Mouse (Mus musculus) cerebellum, postnatal 14 days (tissue): ENCODE data around the gene Metap2.

Experiments used
- DNase-seq, 2 experiments: peaks; one replicate each; pipeline ENCODE4 v3.0.0; 2021; ENCODE audit warnings: mixed read lengths in 2 of 2

Metap2 gene

DNA sequence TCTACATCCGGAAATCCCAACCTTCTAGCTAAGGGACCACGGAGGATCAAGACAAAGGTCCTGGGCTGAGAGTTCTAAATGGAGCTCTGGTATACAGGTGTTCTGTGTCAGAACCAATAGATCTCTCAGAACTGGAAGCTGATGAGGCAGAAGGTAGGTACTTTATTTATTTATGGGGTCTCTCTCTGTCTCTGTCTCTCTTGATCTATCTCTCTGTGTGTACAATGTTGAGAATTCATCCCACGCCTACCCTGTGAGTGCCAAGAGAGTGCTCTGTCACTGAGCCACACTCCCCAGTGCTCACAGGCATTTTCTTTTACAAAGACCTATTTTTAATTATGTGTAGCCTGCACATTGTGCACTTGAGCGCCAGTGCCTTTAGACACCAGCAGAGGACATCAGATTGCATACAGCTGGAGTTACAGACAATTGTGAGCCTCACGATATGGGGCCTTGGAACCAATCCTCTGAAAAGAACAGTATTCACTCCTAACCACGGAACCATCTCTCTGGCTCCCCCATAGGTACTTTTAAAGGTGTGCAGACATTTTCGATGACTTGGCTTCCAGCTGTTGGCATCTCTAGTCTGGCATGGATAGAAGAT is at the start of gene Metap2:
TSS of gene Metap2 (minus strand) at position 51 of the 604 bp plus-strand sequence.
- DNase-seq: no peak

- DNase-seq: peak in 1 of 2 experiments; percentile 35
Observed at GRCm38 (mm10) chr10:93945843-93946499, 49.1 kb upstream of the Metap2 start.

DNA sequence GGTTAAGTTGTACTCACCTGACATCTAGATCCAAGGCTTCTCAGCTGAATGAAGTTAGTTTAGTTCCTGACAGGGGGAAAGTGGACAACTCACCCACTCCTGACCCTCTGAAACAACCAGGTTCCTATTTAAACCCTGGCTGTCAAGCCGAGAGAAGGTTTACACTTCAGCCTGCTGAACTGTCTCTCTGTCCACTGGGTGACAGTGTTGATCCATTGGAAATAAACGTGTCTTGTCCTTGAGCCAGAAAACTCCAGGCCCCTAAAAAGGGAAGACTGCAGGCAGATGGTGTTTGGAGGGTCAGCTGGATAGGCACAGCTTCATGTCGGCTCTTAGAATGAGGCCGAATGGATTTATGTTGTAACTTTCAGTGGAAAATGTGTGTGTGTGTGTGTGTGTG is 48.5 kb upstream of the Metap2 start:
- DNase-seq: peak; percentile 85 to 87

- DNase-seq: peak in 1 of 2 experiments; percentile 37
Observed at GRCm38 (mm10) chr10:93944241-93944640, 47.3 kb upstream of the Metap2 start.

DNA sequence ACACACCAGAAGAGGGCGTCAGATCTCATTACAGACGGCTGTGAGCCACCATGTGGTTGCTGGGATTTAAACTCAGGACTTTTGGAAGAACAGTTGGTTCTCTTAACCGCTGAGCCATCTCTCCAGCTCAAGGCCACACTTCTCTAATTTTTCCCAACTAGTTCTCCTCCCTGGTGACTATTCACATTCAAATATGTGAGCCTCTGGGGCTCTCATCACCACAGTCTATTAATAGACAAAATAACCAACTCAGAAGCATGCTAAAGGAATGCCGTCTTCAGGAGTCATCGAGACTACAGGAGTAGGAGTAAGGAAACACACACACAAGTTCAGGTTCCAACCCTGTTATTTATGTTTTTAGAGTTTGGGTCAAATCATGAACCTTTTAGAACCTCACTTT is 43.4 kb upstream of the Metap2 start:
- no peak for DNase-seq

GRCm38 (mm10) chr10:93939676-93940075 is 42.8 kb upstream of the Metap2 start:
- no peak for DNase-seq

DNA sequence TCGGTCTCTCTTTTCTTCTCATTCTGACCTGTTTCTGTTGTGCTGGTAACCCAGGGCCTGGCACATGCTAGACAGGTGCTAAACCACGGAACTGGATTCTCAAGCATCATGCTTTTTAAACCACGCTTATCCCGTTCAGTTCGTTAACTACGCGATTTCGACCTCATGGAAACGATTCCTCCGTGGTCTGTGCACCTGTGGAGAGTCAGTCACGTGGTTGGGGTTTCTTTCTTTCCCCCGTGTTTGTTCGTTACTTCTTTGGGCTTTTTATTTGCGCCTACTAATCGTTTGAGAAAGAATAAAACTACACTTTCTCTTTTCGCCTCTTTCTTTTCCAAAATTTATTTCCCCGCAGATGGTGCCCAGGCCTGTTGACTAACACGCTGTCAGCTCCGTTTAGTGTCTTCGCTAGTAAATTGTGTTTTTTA is 42.0 kb upstream of the Metap2 start:
- peak; percentile 63 to 65 for DNase-seq

DNA sequence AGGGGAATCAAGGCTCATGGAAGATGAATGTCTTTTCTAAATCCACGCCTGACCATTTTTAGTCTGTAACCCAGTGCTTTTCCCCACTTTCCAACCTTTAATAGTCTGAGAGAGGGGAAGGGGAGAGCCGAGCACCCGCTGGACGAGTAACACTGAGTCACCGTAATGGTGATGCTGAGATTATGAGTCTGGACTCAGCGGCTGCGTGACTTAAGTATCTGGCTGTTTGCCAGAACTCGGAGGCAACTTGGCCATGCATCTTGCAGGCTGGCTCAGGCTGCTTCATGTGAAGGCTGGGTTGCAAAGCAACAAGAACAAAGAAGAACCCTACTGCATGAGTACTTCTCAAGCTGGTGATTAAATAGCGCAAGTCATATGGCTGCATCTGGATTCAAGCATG is 37.1 kb upstream of the Metap2 start:
- peak; percentile 74 to 79 for DNase-seq

- peak in 1 of 2 experiments; percentile 43 for DNase-seq
Observed at GRCm38 (mm10) chr10:93932861-93933260, 36.0 kb upstream of the Metap2 start.

DNA sequence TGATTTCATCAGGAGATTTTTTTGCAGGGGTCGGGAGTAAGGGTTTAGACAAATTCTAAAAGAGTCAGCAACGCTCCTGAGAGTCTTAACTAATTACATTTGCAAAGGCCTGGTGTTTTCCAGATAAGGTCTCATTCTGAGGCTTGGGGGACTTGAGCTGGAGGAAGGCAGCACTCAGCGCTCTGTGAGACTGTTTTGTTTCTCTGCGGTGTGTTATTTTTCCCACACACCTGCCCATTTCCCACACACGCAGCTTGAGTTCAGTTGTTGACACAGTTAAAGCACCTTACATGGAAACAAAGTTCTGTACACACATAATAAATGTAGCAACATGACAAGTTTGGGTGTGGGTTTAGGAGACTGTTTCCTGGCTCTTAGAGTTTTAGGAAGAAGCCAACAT is 35.1 kb upstream of the Metap2 start:
- no peak for DNase-seq

- DNase-seq: no peak
Observed at GRCm38 (mm10) chr10:93931431-93931830, 34.5 kb upstream of the Metap2 start.

DNA sequence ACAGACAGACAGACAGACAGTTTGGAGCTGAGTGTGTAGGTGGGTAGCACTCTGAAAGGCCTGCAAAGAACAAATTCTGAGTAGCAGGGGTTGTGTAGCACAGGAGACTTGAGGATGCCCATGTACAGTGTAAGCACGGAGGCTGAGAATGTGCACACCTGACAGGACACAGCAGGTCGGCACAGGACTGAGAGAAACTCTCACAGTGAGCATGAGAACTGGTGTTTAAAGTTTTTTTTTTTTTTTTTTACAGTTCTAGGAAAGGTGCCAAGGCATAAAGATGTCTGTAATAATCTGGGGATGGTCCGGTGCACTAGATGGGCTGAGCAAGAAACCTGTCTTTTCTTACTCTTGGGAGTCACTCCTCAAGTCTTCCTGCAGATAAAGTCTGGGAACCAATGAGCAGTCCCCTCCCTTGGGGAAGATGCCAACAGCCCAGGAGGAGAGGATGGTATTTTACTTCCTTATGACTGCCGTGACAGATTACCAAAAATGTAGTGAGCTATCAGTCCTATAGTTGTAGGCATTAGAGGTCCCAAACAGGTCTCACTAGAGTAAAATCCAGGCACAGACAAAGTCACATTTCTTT is 33.4 kb upstream of the Metap2 start:
- DNase-seq: no peak

- no peak for DNase-seq
Observed at GRCm38 (mm10) chr10:93924666-93925065, 27.8 kb upstream of the Metap2 start.

GRCm38 (mm10) chr10:93921160-93921559 is 24.3 kb upstream of the Metap2 start:
- DNase-seq: no peak

GRCm38 (mm10) chr10:93919227-93919626 is 22.3 kb upstream of the Metap2 start:
- DNase-seq: peak; percentile 66 to 75

DNA sequence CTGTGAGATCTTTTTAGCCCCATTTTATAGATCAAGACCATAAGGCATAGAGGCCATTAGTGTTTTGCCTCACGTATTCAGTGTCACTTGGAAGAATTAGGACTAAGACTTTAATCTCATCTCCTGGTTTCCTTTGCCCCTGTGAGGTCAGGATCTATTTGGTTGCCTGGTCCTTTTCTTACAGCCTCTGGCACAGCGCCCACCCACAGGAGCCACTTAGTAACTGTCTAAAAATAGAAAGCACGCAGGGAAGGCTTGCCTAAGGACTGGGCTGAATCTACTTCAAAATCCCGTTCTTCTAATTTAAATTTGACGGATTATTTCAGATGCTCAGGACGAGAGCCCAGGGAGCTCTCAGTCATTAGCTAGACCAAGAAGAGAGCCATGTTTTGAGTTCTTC is 21.8 kb upstream of the Metap2 start:
- peak; percentile 71 to 79 for DNase-seq

- DNase-seq: no peak
Observed at GRCm38 (mm10) chr10:93918087-93918486, 21.2 kb upstream of the Metap2 start.

DNA sequence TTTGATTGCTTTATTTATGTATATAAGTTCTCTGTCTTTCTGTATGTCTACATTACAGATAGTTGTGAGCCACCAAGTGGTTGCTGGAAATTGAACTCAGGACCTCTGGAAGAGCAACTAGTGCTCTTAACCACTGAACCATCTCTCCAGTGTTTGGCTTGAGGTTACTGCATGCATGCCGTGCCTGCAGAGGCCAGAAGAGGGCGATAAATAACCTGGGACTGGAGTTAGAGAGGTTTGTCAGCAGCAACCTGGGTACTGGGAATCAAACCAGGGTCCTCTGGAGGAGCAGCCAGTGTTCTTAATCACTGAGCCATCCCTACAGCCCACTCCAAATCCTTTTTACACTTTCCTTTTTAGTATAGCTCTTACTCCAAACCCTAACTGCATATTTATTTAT is 19.9 kb upstream of the Metap2 start:
- DNase-seq: peak in 1 of 2 experiments; percentile 33

DNA sequence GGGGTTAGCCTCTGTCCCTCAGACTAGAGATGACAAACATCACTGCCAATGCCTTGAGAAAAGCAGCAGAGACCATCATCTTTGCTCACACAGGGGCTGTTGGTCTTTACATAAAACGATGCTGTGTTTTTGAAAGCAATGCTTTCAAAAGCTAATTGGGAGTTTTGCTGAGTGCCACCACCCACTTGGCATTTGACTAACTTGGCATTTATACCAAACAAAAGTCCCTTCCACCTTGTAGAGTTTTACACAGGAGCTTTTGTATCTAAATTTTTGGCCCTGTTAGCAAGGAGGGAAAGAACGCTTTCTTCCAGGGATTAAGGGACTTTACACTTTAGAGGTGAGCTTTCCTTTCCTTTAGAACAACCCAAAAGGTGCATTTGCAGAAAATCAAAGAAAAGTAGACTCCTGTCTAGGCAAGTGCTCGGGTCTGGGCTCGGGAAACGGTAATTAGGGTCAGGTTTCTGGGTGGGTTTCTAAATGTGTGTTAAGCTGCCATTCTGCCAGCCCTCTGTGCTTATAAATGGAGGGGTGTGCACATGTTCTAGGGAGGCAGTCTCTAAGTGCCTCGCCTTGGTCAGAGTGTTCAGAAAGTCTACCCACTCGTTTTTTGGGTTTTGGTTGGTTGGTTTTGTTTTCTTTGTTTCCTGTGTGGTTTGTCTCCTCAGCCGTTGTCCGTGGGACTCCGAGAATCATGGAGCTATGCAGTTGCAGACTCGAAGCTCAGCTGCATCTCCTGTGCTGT is 18.8 kb upstream of the Metap2 start:
- DNase-seq: no peak

GRCm38 (mm10) chr10:93913525-93913924 is 16.6 kb upstream of the Metap2 start:
- DNase-seq: no peak

GRCm38 (mm10) chr10:93912917-93913316 is 16.0 kb upstream of the Metap2 start:
- DNase-seq: no peak

DNA sequence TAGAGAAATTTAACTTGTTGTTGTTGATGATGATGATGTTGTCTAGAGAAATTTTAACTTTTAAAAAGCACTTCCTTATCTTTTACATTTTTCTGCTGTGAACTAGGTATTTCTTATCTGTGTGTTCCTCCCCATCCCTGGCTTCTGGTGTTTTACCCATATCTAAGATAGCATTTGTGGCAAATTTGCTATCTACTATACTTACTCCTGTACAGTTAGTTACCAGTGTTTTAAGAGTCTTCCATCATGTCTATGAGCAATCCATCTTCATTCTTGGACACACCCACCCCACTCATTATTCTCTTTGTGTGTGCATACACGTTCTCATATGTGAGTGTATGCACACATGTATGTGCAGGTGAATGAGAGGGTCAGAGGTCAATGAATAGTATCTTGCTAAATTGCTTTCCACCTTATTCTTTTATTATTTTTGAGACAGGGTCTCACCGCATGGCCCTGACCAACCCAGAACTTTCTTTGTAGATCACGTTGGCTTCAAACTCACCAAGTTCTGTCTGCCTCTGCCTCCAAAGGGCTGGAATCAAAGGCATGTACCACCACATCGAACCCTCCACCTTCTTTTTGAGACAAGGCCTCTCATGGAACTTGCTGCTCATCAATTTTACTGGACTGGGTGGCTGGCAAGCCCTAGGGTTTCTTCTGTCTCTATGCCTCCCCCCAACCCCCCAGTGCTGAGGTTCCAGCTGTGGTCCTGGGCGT is 15.4 kb upstream of the Metap2 start:
- DNase-seq: no peak

GRCm38 (mm10) chr10:93911326-93911725 is 14.4 kb upstream of the Metap2 start:
- no peak for DNase-seq
